Mouse (Mus musculus): ENCODE results near the gene Akap13.
"Not testable (repeated sequence)": the region's sequence is repeated elsewhere in the genome, so short reads cannot be mapped to it uniquely, and the experiment has no call there.

The Akap13 gene

DNA sequence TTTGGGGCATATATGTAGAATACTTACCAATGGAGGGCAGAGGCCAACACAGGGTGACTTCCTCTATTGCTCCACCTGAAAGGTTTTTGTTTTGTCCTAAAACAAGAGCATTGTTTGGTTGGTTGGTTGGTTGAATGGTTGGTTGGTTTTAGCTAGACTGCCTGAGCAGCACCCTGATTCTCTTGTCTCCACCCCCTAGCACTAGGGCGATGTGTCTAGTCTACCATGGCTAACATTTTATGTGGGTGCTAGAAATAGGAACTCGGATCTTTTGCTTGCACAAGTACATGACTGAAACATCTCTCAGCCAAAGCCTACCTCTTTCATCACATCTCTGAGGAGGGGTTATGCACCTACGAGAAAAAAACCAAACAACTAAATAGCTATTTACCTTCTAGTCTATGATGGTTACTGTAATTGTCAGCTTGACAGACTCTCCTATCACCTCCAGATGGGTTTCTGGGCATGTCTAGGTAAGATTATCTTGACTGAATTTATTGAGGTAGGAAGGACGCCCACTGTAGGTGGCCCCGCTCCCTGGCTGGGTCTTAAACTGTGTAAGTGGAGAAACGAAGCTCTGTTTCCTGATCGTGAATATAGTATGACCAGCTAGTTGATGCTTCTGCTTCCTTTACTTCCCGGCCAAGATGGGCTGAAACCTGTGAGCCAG lies 134.1 kb downstream of the Akap13 start:
- CTCF ChIA-PET = interaction anchor here (0.6 to 1.1 kb wide), 2 partner anchors 10 to 20 kb away, joined by 3 to 4 read pairs; no protein-coding TSS in a partner anchor

DNA sequence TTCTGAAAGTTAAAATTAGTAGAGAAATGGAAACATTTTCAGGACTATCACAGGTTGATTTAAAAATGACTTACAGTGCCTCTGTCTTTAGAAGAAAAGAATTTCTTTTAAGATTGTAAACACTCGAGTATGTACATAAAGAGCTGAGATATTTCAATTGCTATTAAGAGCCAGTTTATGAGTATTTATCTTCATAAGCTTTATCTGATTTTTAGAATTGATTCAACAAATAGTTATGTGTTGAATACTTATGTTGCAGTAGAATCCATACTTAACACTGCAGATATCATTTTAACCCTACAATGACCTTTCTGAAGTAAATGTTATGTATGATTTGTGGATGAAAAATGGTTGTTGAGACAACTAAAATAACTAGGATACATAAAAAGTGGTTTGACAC lies 136.6 kb downstream of the Akap13 start:
- CTCF ChIA-PET = no interaction called here

DNA sequence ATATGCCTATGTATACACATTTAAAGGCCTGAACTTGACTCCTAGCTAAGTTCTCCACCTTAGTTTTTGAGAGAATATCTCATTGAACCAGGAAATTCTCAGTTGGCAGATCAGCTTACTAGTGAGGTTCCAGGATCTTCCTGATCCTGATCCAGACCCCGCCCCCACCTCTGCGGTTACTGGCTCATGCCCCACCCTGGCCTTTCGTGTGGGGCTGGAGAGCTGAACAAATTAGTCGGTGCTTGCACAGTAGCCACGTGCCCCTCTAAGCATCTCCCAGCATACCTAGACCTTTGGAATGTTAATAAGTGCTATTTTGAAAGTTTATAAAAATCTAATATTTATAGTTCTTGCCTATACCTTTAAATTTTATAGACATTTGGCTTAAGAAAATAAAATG lies 139.5 kb downstream of the Akap13 start:
- CTCF ChIA-PET = interaction anchor here (0.5 to 0.9 kb wide), 2 partner anchors 18 to 292 kb away, joined by 3 to 4 read pairs; no protein-coding TSS in a partner anchor

DNA sequence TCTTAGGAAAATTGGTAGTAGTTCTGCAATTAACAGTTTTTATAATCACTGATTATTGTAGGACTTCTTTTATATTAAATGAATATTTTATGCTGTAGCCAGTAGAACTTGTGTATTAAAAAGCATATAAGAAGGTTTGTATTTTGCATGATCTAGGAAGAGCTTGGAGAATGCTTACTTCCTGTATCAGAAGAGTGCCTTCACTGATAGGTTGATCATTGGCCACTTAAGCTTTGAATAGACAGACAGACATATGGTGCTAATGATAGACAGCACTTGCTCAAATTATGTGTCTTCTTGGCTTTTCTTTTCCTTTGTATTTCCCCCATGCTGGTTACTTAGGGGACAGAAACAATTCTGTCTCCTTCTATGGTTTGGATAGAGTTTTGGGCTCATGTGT lies 139.9 kb downstream of the Akap13 start:
- CTCF ChIA-PET = interaction anchor here (0.5 kb wide), 1 partner anchor 292 kb away, joined by 4 read pairs; no protein-coding TSS in a partner anchor

DNA sequence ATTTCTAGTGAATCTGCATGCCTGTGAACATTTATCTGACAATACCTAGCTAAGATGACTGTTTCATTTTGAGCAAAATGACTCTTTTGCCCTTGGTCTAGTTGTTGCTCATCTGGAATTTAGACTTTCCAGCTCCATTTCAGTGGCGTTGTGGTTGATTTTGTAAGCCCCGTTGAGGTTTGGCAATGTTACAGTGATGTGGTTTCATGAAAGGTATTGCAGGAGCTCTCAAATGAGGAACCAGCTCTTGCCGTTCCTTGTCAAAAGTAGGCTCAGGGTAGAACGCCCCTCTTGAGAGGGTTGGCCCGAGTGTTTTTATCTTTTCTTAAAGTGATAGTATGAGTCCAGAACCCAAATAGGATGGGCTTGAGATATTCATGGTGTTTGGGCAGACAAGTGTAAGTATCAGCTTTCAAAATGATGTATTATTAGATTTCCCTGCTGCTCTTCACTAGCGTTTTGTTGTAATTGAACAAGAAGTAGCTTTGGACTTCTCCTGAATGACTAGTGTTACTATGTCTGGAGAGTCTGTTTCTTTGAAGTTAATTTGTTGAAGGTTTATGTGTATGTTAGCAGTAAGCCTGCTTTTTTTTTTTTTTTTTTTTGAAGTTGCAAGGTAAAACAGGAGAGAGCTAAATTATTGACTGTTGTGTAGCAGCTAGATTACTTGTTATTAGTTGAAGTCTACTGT lies 140.9 kb downstream of the Akap13 start:
- CTCF ChIA-PET = no interaction called here

DNA sequence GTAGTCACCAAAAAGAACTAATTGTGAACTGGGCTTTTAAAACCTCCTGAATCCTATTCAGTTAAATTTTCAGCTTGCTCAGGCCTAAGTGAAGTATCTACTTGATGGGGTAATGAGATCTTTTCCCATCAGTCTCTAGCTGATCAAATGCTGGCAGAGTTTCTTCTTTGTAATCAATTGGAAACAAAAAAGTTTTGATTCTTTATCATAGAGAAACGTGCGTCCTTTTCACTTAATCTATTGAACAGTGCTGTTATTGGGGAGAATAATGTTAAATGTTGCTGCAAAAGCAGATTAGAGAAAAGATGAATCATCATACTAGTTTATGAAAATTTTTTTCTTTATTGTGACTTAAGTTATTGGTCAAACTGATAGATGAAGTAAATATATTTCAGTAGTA lies 142.5 kb downstream of the Akap13 start:
- CTCF ChIA-PET = no interaction called here

DNA sequence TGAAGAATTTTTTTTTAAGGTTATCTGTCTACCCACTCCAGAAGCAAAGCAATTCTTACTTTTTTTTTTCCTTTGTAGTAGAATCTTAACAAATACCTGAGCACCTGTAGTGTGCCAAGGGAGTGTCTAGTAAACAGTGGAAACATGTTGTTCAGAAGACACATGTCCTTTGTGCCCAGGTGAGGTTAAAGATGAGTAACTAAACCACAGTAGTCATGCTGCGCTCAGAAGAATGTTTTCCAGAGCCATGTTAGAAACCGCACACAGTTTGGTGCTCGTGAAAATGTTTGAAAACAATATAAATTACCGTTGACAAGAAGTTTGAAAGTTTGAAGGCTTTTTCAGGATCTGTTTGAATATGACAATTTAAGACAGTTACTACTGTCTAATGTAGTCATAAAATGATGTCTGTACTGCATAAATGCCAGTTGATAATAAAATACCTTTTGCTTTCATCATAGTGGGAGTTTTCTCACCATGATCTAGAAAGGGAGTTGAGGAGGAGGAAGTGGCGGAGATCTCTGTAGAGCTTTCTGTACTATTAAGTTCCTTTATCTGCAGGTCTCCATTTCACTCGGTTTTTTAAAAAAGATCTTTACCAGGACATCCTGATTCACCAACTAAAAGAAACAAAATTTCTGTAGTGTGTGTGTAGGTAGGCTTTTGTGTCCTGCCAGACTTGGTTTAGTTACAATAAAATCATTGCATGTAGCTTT lies 145.2 kb downstream of the Akap13 start:
- CTCF ChIA-PET = no interaction called here

DNA sequence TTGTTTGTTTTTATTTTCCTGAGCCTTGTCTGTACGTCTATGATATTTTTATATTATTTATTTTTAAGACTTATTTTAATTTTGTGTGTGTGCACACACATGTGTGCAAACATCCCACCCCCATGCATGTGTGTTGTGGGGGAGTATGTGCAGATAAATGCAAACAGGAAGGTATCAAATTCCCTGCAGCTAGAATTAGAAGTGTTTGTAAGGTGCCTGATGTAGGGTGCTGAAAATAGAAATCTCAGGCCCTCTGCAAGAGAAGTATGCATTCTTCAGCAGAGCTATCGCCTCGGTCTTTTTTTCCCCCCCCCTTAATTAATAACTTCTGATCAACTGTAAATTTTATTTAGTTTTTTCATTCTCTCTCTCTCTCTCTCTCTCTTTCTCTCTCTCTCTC lies 151.9 kb downstream of the Akap13 start:
- CTCF ChIA-PET = interaction anchor here (0.7 kb wide), 1 partner anchor 37 kb away, joined by 12 read pairs; no protein-coding TSS in a partner anchor

DNA sequence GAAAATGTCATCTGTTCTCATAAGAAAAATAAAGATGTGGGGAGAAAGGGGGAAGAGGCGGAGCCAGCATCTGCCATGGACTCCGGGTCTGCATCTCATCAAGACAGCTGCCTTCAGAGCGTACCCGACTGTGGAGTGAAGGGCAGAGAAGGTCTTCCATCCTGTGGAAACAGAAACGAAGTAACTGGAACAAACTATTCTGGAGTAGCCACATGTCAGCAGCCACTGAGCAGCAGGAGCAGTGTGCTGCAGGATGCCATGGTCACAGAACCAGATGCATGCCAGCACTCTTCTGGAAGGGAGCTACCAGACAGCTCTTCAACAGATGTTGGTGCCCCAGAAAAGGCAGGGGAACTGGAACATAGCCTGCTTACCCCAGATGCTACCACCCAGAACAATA lies 153.4 kb downstream of the Akap13 start:
- CTCF ChIA-PET = interaction anchor here (2.1 kb wide), 1 partner anchor 40 kb away, joined by 7 read pairs; no protein-coding TSS in a partner anchor

DNA sequence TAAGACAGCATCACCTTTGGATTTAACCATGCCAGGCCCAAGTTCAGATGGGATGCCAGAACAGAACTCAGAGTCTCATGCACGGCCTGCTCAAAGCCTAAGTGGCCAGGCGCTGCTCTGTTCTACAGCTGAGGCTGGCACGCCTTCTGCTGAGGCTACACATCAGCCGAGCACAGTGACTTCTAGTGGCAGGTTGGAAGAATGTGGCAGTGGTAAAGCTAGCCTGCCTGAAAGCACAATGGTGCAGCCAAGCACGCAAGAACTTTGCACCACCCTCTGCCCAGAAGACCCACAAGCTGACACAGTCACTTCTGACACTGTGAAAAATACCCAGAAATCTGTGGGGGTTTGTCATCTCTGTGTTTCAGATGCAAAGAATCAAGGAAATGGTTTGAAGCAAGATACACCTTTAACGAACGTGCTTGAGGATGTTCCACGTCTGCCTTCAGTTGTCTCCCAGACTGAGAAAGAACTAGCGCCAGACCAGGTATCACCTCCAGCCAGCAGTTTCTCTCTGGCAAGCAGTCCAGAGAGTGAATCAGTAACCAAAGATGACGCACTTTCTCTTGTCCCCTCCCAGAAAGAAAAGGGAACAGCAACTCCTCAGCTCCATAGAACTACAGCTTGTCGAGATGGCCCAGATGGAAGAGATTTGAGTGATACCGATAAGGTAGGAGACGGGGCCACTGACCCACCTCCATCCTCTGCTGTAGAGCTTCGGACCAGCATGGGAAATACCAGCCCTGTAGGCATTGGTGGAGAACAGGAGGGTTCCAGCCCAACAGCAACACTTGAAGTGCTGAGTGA lies 154.3 kb downstream of the Akap13 start:
- CTCF ChIA-PET = interaction anchor here (1.0 to 2.1 kb wide), 2 partner anchors 24 to 41 kb away, joined by 6 to 7 read pairs; no protein-coding TSS in a partner anchor

DNA sequence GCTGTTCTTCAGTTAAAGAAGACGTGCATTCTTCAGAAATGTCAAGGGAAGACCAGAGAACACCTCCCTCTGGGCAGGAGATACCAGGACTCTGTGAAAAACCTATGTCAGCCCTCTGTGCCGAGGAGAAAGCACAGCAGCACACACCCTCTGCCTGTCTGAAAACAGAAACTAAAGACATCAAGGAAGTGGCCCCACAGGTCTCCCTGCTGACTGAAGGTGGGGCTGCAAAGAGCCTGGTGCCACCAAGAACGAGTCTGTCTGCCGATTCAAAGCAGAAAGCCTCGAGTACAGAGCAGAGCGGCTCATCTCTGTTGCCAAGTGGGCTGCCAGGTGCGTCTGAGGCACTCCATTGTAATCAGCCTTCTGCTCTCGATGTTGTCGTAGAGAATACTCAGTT lies 155.1 kb downstream of the Akap13 start:
- CTCF ChIA-PET = interaction anchor here (1.0 to 2.1 kb wide), 2 partner anchors 25 to 42 kb away, joined by 6 to 7 read pairs; no protein-coding TSS in a partner anchor

DNA sequence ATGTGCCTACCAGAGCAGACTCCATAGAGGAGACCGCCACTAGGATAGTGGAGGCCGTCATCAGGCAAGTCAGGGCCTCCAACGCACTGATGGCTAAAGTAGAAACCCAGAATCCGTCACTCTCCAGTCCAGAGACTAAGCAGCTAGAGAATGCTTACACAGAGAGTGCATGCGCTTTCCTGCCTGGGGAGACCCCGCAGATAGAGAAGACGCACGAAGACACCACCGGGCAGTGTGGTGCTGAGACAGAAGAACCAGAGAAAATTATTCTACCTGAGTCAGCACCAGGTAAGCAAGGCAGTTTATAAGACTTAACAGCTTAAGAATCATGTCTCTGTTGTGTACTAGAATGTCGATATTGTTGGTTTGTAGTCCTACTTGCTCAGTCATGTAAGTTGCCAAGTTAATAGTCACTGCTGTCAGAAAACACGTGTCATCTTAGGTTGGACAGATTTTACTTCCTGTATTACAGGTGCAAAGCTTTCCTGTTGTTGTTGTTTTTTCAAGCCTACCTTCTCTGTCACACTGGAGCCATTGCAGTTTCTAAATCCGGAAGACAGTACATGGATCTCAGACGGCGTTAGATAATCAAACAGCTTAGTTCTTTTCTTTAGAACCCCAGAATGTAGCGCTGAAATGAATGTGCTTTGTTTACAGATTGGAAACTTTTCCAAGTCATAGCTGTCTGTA lies 156.1 kb downstream of the Akap13 start:
- CTCF ChIA-PET = interaction anchor here (0.7 kb wide), 1 partner anchor 238 kb away, joined by 4 read pairs; no protein-coding TSS in a partner anchor

DNA sequence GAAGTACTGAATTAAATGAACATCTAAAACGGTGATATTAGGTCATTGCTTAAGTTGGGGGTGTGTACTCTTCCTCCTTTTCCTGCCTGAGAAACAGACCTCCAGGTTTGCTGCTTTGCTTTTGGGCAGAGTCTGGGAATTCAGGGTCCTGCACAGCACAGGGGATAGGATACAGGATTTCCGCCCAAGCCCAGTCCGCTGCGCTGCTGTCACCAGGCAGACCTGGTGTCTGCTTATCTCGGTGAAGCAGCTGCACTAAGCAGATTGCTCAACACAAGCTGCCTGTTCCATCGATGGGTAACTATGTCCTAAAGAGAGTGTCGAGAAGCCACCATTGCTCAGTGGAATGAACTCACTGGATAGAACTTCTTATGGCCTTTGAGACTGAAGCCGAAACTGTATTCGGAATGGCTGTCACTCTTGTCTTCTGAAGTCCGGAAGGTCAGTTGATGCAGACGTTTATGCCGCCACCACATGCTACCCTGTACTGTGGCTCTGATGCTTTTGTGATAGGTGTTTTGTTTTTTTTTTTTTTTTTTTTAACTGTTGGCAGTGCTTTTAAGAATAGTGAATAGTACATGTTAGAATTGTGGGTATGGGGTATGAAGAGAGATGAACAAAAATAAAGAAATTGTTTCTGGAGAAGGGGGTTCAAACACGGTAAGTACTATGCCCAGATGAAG lies 156.8 kb downstream of the Akap13 start:
- CTCF ChIA-PET = interaction anchor here (0.7 to 0.9 kb wide), 2 partner anchors 9 to 11 kb away, joined by 4 to 13 read pairs; no protein-coding TSS in a partner anchor

DNA sequence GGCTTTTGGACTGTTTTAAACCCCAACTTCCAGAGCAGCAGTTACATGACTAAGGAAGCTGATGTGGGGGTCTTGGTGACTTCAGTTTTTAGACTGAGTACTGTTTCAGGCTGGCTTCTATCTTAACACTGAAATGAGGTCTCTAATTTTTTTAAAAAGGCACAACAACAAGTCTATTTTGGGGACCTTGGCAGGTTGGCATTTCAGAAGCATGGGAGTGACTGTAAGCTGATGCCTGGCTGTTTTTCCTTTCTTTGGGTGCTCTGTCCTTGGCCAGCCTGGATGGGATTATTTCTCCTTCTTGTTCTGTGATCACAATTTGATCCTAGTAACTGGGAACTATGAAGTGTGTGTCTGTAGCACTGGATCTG lies 157.3 kb downstream of the Akap13 start:
- CTCF ChIA-PET = interaction anchor here (0.7 to 0.9 kb wide), 2 partner anchors 9 to 11 kb away, joined by 4 to 13 read pairs; no protein-coding TSS in a partner anchor

DNA sequence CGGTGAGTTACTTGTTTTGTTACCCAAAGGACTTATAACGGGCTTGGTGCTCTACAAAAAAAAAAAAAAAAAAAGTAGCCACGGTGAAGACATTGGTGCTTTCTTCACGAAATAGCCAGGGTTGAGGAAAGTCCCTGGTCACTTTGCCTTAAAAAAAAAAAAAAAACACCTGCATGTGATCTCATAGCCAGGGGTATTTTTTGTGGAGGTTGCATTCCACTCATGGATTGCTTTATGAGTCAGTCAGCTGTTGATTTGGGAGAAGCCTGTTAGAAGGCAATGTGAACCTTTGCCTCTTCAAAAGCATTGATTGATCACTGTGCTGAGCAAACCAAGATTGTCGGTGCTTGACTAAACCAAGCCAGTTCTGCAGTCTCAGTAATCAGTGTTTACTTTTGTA lies 157.9 kb downstream of the Akap13 start:
- CTCF ChIA-PET = interaction anchor here (0.9 kb wide), 1 partner anchor 10 kb away, joined by 13 read pairs; no protein-coding TSS in a partner anchor

DNA sequence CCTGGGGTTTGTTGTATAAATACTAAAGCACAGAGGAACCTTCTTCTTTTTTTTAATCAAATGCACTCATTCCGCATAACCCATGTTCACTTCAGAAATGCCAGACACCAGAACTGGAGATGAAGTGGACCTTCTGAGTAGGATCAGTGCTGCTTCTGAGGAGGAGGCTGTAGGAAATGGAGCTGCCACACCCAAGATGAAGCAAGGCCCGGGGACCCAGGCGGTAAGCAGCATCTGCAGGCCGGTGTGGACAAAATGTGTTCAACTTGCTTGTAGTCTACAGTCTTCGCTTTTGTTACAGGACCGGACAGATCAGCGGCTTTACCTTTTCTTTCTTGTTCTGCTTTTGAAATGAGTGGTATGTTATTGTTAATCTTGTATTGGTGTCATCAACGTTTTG lies 159.5 kb downstream of the Akap13 start:
- CTCF ChIA-PET = interaction anchor here (0.6 to 0.8 kb wide), 2 partner anchors 41 to 105 kb away, joined by 3 read pairs; no protein-coding TSS in a partner anchor

DNA sequence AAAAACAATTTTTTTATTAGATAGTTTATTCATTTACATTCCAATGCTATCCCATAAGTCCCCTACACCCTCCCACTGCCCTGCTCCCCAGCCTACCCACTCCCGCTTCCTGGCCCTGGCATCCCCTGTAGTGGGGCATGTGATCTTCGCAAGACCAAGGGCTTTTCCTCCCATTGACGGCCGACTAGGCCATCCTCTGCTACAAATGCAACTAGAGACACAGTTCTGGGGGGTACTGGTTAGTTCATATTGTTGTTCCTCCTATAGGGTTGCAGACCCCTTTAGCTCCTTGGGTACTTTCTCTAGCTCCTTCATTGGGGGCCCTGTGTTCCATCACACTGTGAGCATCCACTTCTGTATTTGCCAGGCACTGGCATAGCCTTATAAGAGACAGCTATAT lies 161.9 kb downstream of the Akap13 start:
- CTCF ChIA-PET = not testable (repeated sequence)

DNA sequence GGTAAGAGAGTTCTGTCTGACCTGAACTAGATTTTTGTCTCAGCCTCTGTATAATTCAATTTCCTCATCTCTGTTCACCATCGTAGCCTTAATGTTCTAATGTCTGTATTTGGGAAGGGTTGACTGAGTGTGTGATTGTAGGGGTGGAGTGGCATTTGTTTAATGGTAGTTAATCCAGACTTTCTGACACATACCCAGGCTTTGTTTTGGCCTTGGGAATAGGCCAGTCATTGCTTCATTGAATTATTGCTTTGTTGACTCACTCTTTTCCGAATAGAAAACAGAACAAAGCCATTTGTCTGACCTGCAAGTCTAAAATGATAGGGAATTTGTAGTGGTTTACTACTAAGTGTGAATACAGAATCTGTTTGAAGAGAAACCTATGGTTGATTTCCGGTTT lies 163.4 kb downstream of the Akap13 start:
- CTCF ChIA-PET = no interaction called here

DNA sequence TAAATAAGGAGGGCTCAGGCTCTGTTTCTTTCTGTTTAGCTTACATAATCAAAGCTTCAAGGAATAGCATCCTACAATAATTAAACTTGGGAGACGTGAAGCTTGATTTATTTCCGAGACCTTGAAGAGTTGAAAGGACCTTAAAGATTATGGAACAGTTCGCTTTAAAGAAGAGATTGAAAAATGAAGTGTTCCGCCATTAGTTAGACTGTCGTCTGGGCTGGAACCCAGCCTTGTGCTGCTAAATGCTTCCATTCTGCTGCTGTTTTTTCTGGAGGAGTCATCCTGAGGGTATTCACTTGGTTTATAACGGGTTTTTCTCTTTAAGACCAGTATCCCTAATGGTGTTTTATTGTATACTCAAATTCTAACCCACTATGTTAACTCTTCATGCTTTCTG lies 164.5 kb downstream of the Akap13 start:
- CTCF ChIA-PET = interaction anchor here (1.0 kb wide), 1 partner anchor 24 kb away, joined by 3 read pairs; no protein-coding TSS in a partner anchor

DNA sequence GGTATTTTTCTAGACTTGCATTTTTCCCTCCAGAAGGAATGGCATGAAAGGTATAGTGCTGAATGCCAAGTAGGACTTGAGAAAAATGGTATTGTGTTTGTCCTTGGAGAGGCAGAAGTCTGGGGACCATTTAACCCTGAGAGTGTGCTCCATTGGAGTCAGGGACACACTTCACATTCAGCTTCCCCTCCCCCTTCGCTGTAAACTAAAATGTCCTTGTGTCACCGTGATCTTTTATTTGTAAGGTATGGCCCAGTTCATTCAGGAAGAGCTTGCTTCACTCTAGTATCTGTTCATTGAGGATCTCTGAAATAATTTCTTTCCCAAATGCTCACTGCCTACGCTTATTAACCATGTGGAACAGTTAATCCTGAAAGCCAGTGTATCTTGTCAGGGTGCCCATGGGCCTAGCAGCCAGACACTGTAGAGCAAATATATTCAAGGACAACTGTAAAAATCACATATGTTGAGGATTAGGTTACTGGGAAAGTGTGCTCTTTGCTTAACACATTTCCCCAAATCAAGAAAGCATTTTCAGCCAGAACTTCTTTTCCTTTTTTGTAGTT lies 165.1 kb downstream of the Akap13 start:
- CTCF ChIA-PET = no interaction called here

Measured in spleen, embryonic (tissue).